Mouse (Mus musculus): ENCODE data around the gene Slc1a2.

GRCm38 (mm10) chr2:102624538-102624937 lies 33.9 kb upstream of the Slc1a2 start:
- TF ChIP-seq CTCF (IDR thresholded peaks at IDR 0.05; ENCODE audit: low read depth) = no peak
- no peak for TF ChIP-seq EP300 (IDR thresholded peaks at IDR 0.05; ENCODE audit: low read depth)
